Mouse (Mus musculus): ENCODE measurements at regions not wholly inside any gene's neighbourhood (a gene's known extent, or its start where the extent isn't known, plus 50 kb on each side); places are given as distances from the start of the nearest gene placed in this dataset.

DNA sequence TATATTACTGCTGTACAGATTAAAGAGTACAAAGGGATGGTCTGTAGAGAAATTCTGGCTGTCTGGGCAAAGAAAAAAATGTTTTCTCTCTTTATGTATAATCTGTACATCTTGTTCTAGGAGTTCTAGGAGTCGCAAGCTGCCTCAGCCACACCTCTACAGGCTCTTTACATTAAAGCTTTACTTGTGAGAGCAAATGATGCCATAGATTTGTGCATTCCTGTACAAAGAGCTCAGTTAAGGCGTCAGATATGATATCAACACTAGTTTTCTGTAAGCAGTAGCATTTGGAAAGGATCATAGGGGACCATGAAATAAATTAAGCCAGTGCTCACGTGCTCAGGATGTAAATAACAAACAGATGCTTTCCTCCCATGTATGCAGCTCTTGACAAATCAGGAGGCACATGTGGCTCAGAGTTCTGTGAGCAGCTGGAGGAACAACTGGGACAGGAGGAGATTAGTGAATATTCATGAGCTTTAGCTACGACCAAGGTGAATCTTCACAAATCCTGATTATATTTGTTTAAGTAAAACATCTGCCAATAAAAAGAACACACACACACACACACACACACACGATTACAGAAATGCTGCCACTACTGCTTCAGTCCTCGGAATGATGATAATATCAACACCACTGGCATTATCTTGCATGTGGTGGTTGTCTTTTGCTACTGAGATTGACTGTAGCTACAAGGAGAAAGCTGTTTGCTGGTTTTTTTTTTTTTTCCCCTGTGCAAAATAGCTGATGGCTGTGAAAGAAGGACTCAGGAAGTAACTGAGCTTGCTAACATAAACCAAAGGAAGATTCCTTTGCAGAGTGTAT lies 104.6 kb upstream of the Gucy1a1 start:
- no peak for TF ChIP-seq CTCF (IDR thresholded peaks at IDR 0.05)
- no peak for TF ChIP-seq EP300 (IDR thresholded peaks at IDR 0.05; ENCODE audit: insufficient read depth, low read depth, low read length)
- no peak for TF ChIP-seq POLR2A (IDR thresholded peaks at IDR 0.05; ENCODE audit: insufficient read depth, low read depth, low read length)
